Mouse (Mus musculus) lung, postnatal 14 days (tissue): ENCODE data around the gene Slamf7.
"Not testable (repeated sequence)": the region's sequence is repeated elsewhere in the genome, so short reads cannot be mapped to it uniquely, and the experiment has no call there.

ENCODE experiments used
- DNase-seq: peaks from one replicate; pipeline ENCODE4 v3.0.0; 2021

Slamf7 gene

GRCm38 (mm10) chr1:171652734-171653133 lies at the start of gene Slamf7:
Slamf7 (minus strand) TSS chr1:171653035.
- no peak for DNase-seq

- peak; percentile 26 for DNase-seq
Measured at GRCm38 (mm10) chr1:171698983-171699382, 46.1 kb upstream of the Slamf7 start.

- no peak for DNase-seq
Measured at GRCm38 (mm10) chr1:171693918-171694317, 41.1 kb upstream of the Slamf7 start.

GRCm38 (mm10) chr1:171687320-171687719 lies 34.5 kb upstream of the Slamf7 start:
- no peak for DNase-seq

GRCm38 (mm10) chr1:171684923-171685322 lies 32.1 kb upstream of the Slamf7 start:
- DNase-seq: no peak

DNA sequence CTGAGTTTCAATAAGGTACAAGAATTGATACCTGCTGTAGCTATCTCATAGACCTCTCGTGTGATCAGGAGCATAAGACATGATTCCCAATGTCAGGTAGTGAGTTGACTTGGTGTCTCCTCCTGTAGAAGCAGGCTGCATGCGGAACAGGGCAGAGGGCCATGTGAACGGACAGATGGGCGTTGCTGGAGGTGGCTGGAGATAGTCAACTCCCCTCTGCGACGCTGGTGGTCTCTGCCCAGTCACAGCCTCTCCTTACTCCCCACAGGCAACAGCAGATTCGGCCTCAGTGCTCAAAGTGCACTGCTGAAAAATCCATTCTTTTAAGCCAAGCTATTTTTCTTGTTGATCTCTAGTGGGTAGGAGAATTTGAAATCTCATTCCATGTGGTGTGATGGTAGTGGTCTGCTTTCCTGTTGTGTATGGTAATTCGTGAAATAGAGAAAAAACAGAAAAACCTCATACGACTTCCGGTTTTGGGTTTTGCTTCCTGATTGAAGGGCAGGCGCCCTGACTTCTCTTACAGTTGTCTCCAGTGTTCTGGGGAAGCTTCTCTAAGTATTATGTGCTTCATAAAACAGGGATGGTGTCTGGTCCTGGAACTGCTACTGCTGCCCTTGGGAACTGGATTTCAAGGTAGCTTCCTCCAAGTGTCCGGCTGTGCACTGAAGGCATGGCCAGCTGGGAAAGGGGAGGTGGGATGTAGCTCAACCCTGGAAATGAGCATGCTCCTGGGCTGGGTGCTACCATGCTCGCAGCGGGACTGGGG lies 28.9 kb upstream of the Slamf7 start, which contains the start of gene Cd48:
Cd48 (plus strand) TSS at position 479 of the 769 bp plus-strand sequence.
- DNase-seq: no peak

- DNase-seq: no peak
Measured at GRCm38 (mm10) chr1:171681009-171681408, 28.2 kb upstream of the Slamf7 start.

DNA sequence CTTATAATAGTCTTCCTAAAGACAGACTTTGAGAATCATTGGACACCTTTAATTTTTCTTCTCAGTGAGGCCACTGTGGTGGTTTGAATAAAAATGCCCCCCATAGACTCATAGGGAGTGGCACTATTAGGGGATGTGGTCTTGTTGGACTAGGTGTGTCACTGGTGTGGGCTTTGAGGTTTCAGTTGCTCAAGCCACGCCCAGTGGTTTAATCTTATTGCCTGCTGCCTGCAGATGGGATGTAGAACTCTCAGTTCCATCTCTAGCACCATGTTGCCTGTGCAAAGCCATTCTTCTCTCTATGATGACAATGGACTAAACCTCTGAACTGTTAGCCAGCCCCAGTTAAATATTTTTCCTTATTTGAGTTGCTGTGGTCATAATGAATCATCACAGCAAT lies 24.9 kb upstream of the Slamf7 start:
- no peak for DNase-seq

GRCm38 (mm10) chr1:171674467-171674866 lies 21.6 kb upstream of the Slamf7 start:
- DNase-seq: no peak

GRCm38 (mm10) chr1:171672854-171673475 lies 20.1 kb upstream of the Slamf7 start:
- no peak for DNase-seq

GRCm38 (mm10) chr1:171672451-171672850 lies 19.6 kb upstream of the Slamf7 start:
- DNase-seq: not testable (repeated sequence)

GRCm38 (mm10) chr1:171667160-171667559 lies 14.3 kb upstream of the Slamf7 start:
- DNase-seq: no peak

DNA sequence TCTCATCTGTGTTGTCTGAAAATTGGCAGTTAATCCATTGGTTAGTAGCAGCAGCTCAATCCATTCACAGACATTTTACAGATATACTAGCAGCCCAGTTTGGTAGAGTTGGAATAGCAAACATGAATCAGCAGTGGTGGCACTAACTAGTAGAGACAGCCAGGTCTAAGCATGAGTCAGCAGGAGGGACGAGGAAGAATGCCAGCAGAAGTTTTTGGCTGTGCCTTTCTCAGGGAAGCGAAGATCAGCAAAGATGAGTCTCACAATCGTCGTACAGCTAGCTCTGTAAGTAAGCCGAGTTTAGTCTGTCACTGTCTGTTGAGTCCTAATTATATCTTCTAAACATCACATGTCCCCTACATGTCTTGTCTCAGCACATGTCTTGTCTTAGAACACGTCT lies 13.5 kb upstream of the Slamf7 start:
- no peak for DNase-seq

DNA sequence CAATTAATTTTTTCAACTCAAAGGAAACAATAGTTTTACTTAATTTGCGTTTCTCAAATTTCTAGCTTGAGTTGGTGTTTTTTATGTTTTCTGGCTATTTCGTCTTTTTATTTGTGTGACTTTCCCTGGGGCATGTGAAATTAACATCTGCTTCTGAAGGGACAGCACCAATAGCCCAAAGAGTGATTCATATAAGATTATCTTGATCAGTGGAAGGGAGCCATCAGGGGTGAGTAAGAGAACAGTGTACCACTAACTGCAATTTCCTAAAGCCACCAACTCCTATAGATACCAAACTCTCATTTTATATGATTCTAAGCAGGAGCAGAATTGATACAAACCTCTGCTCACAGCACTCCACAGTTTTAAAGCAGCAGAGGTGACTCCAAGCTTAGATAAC lies 10.9 kb upstream of the Slamf7 start:
- no peak for DNase-seq

- no peak for DNase-seq
Measured at GRCm38 (mm10) chr1:171661482-171661881, 8.6 kb upstream of the Slamf7 start.

- DNase-seq: no peak
Measured at GRCm38 (mm10) chr1:171660423-171660822, 7.6 kb upstream of the Slamf7 start.

DNA sequence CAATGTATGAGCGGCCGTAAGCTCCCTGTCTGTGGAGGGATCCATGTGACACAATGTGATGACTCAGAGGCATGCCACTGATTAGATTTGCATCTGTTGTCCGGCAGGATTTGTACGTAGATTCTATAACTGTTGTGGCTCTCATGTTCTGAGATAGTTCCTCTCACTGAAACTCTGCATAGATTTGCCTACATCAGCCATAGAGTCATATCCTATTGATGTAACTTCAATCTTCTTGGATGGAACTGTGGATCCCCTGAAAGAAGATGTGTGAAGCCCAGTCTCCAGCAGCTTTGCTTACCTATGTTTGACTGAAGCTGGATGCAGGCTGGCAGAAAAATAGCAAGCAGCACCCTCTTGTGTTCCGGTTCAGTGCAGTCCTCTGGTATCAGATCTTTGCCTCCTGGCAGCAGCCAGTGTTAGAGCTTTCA lies 5.7 kb upstream of the Slamf7 start:
- no peak for DNase-seq

DNA sequence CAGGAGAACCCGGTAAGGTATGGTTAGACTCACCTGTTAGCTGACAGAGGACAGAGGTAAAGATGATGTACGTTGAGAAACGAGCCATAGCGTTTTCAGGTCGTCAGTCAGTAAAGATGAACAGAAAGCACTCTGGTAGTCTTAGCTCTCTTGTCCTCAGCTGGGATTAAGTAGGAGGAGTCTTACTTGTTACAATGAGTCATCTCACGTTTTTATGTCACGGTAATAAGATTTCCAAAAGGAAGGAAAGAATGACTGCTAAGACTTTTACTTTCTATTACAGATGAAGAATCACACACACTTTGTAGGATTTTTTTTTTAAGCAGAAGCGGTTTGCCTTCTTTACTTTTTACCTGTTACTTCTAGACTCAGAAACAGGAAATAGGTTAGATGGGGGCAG lies 4.0 kb downstream of the Slamf7 start:
- no peak for DNase-seq

GRCm38 (mm10) chr1:171647716-171648115 lies 5.1 kb downstream of the Slamf7 start:
- DNase-seq: no peak

GRCm38 (mm10) chr1:171646429-171646940 lies 6.3 kb downstream of the Slamf7 start:
- no peak for DNase-seq

- no peak for DNase-seq
Measured at GRCm38 (mm10) chr1:171643612-171644011, 9.2 kb downstream of the Slamf7 start.

GRCm38 (mm10) chr1:171640796-171641195 lies 12.0 kb downstream of the Slamf7 start:
- DNase-seq: no peak

DNA sequence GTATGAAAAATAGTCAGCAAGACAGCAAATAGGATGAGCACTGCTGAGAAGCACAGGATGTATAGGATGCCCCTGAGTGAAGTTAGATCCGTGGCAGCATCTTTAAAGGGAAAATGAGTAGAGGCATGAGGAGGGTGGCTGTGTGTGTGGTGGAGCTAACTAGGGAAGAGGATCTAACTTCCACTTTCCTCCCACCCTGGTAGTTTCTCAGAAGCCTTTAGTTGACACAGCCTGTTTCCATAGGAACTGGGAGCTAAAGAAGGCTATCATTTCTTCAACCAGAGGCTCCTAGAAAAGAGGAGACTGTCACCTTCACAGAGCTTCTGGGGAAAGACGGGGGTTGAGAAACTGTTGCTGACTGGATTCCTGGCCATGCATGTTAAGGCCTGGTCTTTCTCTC lies 14.1 kb downstream of the Slamf7 start:
- no peak for DNase-seq

- DNase-seq: no peak
Measured at GRCm38 (mm10) chr1:171637101-171637500, 15.7 kb downstream of the Slamf7 start.
